Mouse (Mus musculus): ENCODE measurements around the gene Gm20696.

DNA sequence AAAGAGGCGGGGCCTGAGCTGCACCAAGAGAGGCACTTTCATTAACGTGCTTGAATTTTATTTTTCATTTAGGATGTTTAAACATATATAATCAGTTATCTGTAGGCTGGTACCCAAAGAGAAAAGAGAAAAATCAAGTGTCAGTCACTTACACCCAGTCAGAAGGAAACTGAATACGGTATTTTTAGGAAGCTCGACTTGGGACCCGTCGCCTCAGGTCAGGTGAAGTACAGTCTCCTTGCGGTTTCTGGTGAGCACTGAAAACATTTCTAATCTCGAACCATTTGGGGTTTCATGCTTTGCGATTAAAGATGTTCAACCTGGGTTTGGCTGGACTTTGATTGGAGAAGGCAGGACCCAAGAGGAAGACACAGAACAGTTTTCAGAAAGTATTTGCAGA, 385.2 kb downstream of the Gm20696 start:
- no peak for TF ChIP-seq POLR2A (IDR thresholded peaks at IDR 0.05; ENCODE audit: borderline replicate concordance, low read depth, low read length)
- TF ChIP-seq CTCF (IDR thresholded peaks at IDR 0.05; ENCODE audit: low read depth, low read length), result no peak

Measured in bone marrow macrophage, adult 2 months (primary cell).